Mouse (Mus musculus): ENCODE data around the gene Canx. TPM values are rescaled to one million over a fixed set of nuclear protein-coding genes. Genes with fewer than 3 reads are reported as not detected.

Canx gene
- polyA plus RNA-seq, 1 experiment from 2014 or later, result 176 TPM

DNA sequence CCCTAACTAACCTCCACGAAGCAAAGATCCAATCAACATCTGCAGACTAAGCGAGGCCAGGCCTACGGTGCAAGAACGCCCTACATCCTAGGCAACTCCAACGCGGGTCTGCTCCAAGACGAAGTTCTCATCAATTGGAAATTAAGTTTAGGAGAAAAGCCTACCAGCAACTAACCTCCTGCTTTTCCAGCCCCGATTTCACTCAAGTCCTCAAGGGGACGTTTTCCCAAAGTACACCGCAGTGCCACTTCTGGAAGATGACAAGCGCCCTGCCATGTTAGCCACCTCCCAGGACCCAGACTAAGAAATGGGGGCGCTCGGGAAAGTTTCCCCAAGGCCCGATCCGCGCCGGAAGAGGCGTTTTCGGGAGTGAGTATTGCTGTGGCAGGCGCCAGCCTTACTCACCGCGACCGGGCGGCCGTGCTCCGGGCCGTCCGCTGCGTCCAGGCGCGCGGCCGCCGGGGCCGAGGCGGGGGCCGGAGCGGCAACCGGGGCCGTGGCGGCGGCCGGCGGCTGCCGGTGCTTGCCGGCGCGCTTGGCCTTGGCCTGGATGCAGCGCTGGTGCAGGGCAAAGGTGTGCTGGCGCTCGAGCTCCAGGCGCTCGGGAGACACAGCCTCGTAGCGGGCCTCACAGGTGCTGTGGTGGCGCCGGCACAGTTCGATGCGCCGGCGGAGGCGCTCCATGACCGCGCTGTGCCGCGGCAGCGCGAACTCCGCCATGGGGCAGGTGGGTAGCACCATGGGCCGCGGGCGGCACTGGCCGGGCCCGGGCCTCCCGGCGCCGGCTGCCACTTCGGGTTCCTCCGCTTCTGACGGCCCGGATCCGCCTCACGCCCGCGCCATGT is 33.9 kb downstream of the Canx start:
- peak; percentile 76 for ATAC-seq (ENCODE audit: insufficient read depth)
- WGBS (ENCODE audit: insufficient replicate concordance), result under 1% methylated on average over 85 of the region's 85 CpGs
- Histone ChIP-seq H3K27ac (replicated peaks) (peak overlapping the region; percentile 96), H3K9ac (peak overlapping the region; percentile 98), H3K36me3 (replicated peaks) (peaks cover 51% of the 10 kb centered on the region), H3K4me2 (peak overlapping the region; percentile 81), H3K4me3 (replicated peaks) (peak overlapping the region; percentile 99), H3K27me3 (no peaks in the 10 kb centered on the region), H3K9me3 (replicated peaks) (no peaks in the 10 kb centered on the region), H3K4me1 (replicated peaks) (peaks cover 44% of the 10 kb centered on the region)

DNA sequence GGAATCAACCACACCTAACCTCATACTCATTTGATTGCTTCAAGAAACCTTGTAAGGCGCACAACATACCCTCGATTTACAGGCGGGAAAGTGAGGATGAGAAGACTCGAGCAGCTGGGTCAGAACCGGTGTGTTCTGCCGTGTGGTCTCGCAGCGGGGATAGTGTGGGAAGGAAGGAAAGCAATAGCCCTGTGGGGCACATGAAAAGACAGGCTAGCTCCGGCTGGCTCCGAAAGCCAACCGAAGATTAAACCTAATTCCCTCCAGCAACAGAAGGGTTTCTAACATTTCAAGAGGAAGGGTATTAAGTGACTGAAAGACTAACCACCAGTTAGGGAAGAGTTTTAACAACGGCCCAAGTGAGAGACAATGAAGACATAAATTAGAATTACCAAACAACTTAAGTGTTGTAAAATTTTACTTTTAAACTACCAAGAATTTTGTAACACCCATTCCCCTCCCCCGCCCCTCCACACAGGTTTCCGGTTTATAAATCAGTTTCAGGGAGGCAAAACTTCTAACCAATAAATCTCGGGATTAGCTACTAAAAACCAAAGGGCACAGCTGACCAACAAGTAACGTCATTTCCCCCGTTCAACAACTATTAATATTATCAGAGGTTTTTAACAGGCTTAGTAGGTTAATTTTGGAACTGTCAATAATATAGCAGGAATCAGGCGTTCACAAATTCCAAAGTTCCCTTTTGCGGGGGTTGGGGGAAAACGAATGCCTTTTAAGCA is 34.8 kb downstream of the Canx start:
- peak overlapping the region; percentile 99 for H3K4me3 ChIP-seq (replicated peaks)
- WGBS (ENCODE audit: insufficient replicate concordance), result 28% methylated on average over 20 of the region's 20 CpGs
- no peaks in the 10 kb centered on the region for H3K9me3 ChIP-seq (replicated peaks)
- H3K4me2 ChIP-seq, result peak overlapping the region; percentile 81
- peaks cover 46% of the 10 kb centered on the region for H3K4me1 ChIP-seq (replicated peaks)
- peaks cover 50% of the 10 kb centered on the region for H3K36me3 ChIP-seq (replicated peaks)
- ATAC-seq (ENCODE audit: insufficient read depth), result no peak
- H3K27ac ChIP-seq (replicated peaks), result peak overlapping the region; percentile 96
- H3K27me3 ChIP-seq, result no peaks in the 10 kb centered on the region
- H3K9ac ChIP-seq, result peak overlapping the region; percentile 98

DNA sequence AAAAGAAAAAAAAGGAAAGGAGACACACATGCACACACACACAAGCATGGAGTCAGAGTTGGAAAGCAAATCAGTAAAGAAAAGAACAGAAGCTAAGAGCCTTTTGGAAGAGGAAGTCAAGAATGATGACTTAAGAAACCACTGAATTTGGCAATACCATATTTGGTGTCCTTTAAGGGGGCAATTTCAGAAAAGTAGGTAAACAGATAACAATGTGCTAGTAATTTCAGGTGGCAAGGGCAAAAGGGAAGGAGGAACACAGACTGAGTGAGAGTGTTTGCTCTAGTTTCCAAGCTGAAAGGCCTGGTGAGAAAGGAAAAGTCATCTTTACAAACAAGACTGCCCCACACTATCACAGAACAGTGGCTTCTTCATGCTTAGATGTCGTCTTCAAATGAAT is 39.0 kb downstream of the Canx start:
- ATAC-seq (ENCODE audit: insufficient read depth), result no peak
- no peak overlapping the region for H3K9ac ChIP-seq
- peak overlapping the region; percentile 29; the same call in 1 of the 2 replicates for H3K27ac ChIP-seq (replicated peaks)
- 39% methylated on average over 1 of the region's 1 CpGs for WGBS (ENCODE audit: insufficient replicate concordance)
- no peaks in the 10 kb centered on the region for H3K27me3 ChIP-seq
- no peak overlapping the region for H3K4me3 ChIP-seq (replicated peaks)
- H3K4me2 ChIP-seq, result no peak overlapping the region
- peaks cover 31% of the 10 kb centered on the region; the same call in 1 of the 2 replicates for H3K36me3 ChIP-seq (replicated peaks)
- H3K4me1 ChIP-seq (replicated peaks), result peaks cover 38% of the 10 kb centered on the region
- H3K9me3 ChIP-seq (replicated peaks), result no peaks in the 10 kb centered on the region

DNA sequence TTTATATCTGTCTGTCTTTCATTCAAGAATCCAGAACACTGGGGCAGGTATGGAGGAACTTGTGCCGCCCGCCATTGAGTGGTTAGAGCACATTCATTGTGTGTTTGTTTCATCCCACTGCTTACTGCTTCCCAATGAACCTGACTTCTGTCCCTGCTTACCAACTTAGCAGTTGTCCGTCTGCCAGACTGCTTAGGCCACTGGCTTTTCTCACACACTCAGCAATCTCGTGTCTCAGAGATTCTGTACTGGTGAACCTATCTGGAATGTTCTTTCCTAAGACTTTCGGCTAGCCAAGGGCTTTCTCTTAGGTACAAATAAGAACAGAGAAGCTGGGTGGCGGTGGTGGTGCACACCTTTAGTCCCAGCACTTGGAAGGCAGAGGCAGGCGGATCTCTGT is 39.8 kb downstream of the Canx start:
- H3K4me2 ChIP-seq, result no peak overlapping the region
- H3K27ac ChIP-seq (replicated peaks), result peak overlapping the region; percentile 29; the same call in 1 of the 2 replicates
- 79% methylated on average over 7 of the region's 7 CpGs for WGBS (ENCODE audit: insufficient replicate concordance)
- H3K9me3 ChIP-seq (replicated peaks), result no peaks in the 10 kb centered on the region
- H3K27me3 ChIP-seq, result no peaks in the 10 kb centered on the region
- H3K4me3 ChIP-seq (replicated peaks), result no peak overlapping the region
- H3K9ac ChIP-seq, result no peak overlapping the region
- peaks cover 33% of the 10 kb centered on the region for H3K36me3 ChIP-seq (replicated peaks)
- ATAC-seq (ENCODE audit: insufficient read depth), result no peak
- H3K4me1 ChIP-seq (replicated peaks), result peaks cover 33% of the 10 kb centered on the region

DNA sequence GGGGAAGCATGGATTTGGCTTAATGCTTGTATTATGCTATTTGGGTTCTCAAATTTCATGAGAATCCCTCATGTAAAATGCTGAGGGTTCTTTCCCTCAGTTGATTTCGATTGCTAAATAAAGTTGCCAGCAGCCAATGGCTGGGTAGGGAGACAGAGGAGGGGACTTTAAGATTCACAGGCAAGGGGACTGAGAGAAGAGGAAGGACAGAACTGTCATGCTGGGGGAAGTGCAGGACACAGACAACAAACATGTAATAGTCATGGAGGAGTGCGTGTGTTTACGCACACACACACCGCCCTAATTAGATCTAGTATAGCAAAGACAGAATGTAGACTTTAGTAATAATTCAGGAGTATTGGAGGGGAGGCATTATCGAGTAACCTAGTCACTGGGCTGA is 40.2 kb downstream of the Canx start:
- Histone ChIP-seq H3K9ac (no peak overlapping the region), H3K9me3 (replicated peaks) (no peaks in the 10 kb centered on the region), H3K36me3 (replicated peaks) (peaks cover 35% of the 10 kb centered on the region), H3K4me3 (replicated peaks) (no peak overlapping the region), H3K4me1 (replicated peaks) (peaks cover 29% of the 10 kb centered on the region), H3K27ac (replicated peaks) (0 out of 2 replicates have a peak overlapping the region, but pooled peaks have one; percentile 29), H3K4me2 (no peak overlapping the region), H3K27me3 (no peaks in the 10 kb centered on the region)
- WGBS (ENCODE audit: insufficient replicate concordance), result 82% methylated on average over 5 of the region's 5 CpGs
- ATAC-seq (ENCODE audit: insufficient read depth), result no peak

DNA sequence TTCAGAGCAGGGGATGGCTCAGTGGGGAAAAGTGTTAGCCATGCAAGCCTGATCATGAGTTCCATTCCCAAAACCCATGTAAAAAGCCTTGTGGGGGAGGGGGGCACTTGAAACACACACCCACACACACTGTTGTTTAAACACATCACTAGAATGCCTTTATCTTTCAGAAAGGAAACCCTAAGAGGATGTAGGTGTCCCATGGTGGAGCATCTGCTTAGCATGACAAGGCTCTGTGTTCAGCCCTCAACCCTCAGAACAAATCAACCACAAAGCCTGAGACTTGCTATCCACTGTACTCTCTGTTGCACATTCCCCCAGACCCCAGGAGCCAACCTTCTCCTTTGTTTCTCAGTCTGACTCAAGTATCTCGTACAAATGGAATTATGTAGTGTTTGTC is 45.4 kb downstream of the Canx start:
- WGBS (ENCODE audit: insufficient replicate concordance), result 59% methylated on average over 1 of the region's 1 CpGs

DNA sequence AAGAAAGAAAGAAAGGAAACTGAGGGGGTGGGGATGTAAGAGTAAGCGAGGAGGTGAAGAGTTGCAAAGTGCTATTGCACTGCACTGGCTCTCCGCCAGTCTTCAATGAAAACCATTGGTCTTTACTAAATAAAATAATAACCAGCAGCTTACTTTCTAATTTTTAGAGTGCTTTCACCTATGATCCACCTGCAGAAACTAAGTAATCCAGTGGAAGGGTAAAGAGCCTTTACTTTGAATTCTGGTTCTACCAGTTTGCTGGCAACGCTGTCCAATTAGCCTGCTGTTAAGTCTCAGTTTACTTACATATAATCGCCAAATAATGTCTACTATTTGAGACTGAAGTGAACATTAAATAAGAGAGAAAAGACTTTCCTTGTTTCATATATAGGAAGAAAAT is 46.5 kb downstream of the Canx start:
- Histone ChIP-seq H3K9ac (no peak overlapping the region), H3K27ac (replicated peaks) (no peak overlapping the region), H3K9me3 (replicated peaks) (no peaks in the 10 kb centered on the region), H3K4me2 (no peak overlapping the region), H3K4me1 (replicated peaks) (peaks cover 21% of the 10 kb centered on the region), H3K4me3 (replicated peaks) (no peak overlapping the region), H3K27me3 (no peaks in the 10 kb centered on the region), H3K36me3 (replicated peaks) (peaks cover 21% of the 10 kb centered on the region)
- WGBS (ENCODE audit: insufficient replicate concordance), result 81% methylated on average over 4 of the region's 4 CpGs
- ATAC-seq (ENCODE audit: insufficient read depth), result no peak

More for the DNA sequence above, 45.4 kb downstream of the Canx start:
- Histone ChIP-seq H3K4me1 (replicated peaks) (peaks cover 15% of the 10 kb centered on the region), H3K4me3 (replicated peaks) (no peak overlapping the region), H3K9me3 (replicated peaks) (no peaks in the 10 kb centered on the region), H3K36me3 (replicated peaks) (peaks cover 21% of the 10 kb centered on the region), H3K4me2 (no peak overlapping the region), H3K27ac (replicated peaks) (no peak overlapping the region), H3K9ac (no peak overlapping the region), H3K27me3 (no peaks in the 10 kb centered on the region)
- no peak for ATAC-seq (ENCODE audit: insufficient read depth)

DNA sequence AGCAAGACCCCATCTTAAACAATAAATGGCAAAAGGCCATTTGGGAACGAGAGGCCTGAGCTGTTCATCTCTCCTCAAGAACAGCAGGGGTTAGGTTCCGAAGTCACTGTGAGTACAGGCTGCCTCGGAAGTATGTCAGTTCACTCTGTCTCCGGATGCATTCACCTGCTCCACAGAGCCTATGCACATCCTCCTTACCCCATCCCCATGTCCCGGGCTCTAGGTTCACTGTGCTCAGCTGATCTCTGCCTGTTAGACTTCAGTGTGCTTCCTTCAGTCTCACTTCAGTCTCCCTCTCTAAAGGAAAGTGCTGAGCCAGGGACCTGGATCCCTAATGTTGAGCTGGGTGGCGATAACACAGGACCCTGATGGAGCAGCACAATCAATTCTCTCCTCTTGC is 47.8 kb downstream of the Canx start:
- H3K27ac ChIP-seq (replicated peaks), result no peak overlapping the region
- WGBS (ENCODE audit: insufficient replicate concordance), result 84% methylated on average over 6 of the region's 6 CpGs
- no peak for ATAC-seq (ENCODE audit: insufficient read depth)

DNA sequence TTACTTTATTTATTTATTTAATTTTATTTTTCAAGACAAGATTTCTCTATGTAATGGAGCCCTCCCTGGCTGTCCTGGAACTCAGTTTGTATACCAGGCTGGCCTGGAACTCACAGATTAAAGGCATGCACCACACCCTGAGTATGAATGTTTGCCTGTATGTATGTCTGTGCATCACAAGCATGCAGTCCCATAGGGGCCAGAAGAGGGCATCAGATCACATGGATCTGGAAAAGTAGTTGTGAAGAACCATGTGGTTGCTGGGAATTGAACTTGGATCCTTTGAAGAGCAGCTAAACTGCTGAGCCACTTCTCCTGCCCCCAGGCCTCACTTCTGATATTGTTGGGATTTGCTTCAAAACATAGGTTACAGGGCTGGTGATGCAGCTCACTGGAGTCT is 48.4 kb downstream of the Canx start:
- peaks cover 18% of the 10 kb centered on the region for H3K36me3 ChIP-seq (replicated peaks)
- H3K9ac ChIP-seq, result no peak overlapping the region
- no peak overlapping the region for H3K4me3 ChIP-seq (replicated peaks)
- no peaks in the 10 kb centered on the region for H3K27me3 ChIP-seq
- no peak overlapping the region for H3K27ac ChIP-seq (replicated peaks)
- H3K4me2 ChIP-seq, result no peak overlapping the region
- peaks cover 21% of the 10 kb centered on the region for H3K4me1 ChIP-seq (replicated peaks)
- no peaks in the 10 kb centered on the region for H3K9me3 ChIP-seq (replicated peaks)
- no peak for ATAC-seq (ENCODE audit: insufficient read depth)

More for the DNA sequence above, 47.8 kb downstream of the Canx start:
- Histone ChIP-seq H3K9ac (no peak overlapping the region), H3K4me2 (no peak overlapping the region), H3K27me3 (no peaks in the 10 kb centered on the region), H3K9me3 (replicated peaks) (no peaks in the 10 kb centered on the region), H3K4me3 (replicated peaks) (no peak overlapping the region), H3K4me1 (replicated peaks) (peaks cover 21% of the 10 kb centered on the region), H3K36me3 (replicated peaks) (peaks cover 19% of the 10 kb centered on the region)

DNA sequence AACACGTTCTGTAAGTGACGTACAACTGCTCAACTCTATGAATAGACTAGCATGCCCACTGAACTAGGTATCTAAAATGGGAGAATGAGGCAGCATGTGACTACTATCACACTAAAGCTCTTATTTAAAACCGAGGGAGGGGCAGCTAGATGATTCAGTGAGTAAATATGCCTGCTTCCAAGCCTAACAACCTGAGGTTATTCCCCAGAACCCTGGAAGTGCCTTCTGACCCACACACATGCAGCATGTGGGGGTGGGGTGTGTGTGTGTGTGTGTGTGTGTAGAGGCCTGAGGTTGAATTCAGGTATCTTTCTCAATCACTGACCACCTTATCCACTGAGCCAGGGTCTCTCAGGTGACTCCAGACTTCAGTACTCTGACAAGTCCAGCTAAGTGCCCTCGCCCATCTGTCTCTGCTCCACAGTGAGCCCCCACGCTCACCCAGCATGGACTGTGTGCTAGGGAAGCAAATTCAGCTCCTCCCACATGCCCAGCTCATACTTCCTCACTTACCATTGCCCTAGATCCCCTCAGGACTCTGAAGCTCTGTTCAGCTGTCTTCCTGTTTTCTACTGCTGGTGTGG is 49.8 kb downstream of the Canx start:
- WGBS (ENCODE audit: insufficient replicate concordance), result 35% methylated on average over 5 of the region's 5 CpGs
- Histone ChIP-seq H3K9me3 (replicated peaks) (no peaks in the 10 kb centered on the region), H3K4me2 (no peak overlapping the region), H3K36me3 (replicated peaks) (peaks cover 15% of the 10 kb centered on the region), H3K9ac (no peak overlapping the region), H3K4me1 (replicated peaks) (peaks cover 21% of the 10 kb centered on the region), H3K27ac (replicated peaks) (no peak overlapping the region; the same call in 1 of the 2 replicates), H3K27me3 (no peaks in the 10 kb centered on the region), H3K4me3 (replicated peaks) (no peak overlapping the region)
- ATAC-seq (ENCODE audit: insufficient read depth), result peak; percentile 44; the same call in 1 of the 2 replicates

DNA sequence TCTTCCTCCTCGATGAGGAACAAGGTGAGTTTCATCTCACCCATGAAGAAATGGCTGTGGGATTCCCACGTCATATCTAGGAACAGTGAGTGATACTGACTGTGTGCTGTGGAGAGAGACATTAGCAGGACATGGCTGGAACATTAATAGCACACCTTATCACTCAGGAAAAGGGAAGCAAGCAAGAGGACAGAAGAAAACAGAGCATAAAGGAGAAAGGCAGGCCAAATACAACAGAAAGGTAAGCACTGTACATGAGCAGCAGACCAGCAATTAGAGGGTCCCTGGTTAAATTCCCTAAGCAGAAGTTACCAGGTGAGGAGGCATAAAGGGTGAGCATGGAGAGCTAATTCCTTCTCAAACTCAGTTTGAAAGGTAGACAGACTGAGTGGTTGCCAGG is 50.4 kb downstream of the Canx start:
- H3K27ac ChIP-seq (replicated peaks), result 0 out of 2 replicates have a peak overlapping the region, but pooled peaks have one; percentile 20
- no peak for ATAC-seq (ENCODE audit: insufficient read depth)
- 33% methylated on average over 2 of the region's 2 CpGs for WGBS (ENCODE audit: insufficient replicate concordance)

More for the DNA sequence above, 50.4 kb downstream of the Canx start:
- H3K4me1 ChIP-seq (replicated peaks), result peaks cover 21% of the 10 kb centered on the region
- no peak overlapping the region for H3K4me2 ChIP-seq
- no peak overlapping the region for H3K4me3 ChIP-seq (replicated peaks)
- no peaks in the 10 kb centered on the region for H3K27me3 ChIP-seq
- no peak overlapping the region for H3K9ac ChIP-seq
- no peaks in the 10 kb centered on the region for H3K9me3 ChIP-seq (replicated peaks)
- H3K36me3 ChIP-seq (replicated peaks), result peaks cover 14% of the 10 kb centered on the region; the same call in 1 of the 2 replicates

All from liver, embryonic 15.5 days (tissue).